Mouse (Mus musculus) thymus, postnatal 25 days (tissue): Measurements from ENCODE around the gene Cdc42se2.

Source experiments
- DNase-seq: peaks from one replicate; pipeline ENCODE4 v3.0.0; 2022

Gene Cdc42se2

DNA sequence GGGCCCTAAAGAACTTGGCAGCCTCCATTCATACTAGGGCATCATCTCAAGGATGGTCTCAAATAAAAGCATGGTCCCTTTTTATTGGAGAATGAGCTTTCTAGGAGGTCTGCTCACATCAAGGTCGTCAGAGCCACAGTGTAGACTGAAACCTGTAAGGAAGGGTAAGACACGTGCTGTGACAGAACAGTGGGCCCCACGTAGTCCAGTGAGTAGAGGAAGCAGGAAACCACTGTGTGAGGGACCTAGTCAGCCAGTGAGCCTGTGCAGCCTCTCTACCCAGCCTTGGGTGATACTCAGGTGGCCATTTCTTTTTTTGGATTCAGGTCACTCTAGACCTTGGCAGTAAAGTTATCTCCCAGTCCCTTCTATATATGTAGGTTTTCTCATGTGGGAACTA lies 87.5 kb downstream of the Cdc42se2 start:
- DNase-seq: no peak

GRCm38 (mm10) chr11:54698636-54699035 lies 88.8 kb downstream of the Cdc42se2 start:
- no peak for DNase-seq

DNA sequence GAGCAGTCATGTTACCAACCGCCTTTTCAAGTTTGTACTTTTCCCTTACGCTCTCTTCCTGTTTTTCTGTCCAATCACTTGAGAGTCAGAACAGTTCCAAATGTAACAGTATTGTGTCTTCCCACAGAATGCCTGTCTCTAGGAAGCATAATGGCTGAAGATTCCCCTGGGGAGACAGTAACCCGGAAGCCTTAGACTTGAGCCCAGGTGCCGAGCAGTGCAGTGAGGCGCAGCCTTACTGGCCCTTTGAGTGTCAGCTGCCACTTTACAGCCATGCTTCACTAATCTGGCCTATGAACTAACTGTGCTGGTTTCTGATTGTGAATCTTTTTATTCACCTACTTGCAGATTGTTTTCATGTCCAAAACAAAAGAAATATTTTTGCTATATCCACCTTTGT lies 89.9 kb downstream of the Cdc42se2 start:
- no peak for DNase-seq

DNA sequence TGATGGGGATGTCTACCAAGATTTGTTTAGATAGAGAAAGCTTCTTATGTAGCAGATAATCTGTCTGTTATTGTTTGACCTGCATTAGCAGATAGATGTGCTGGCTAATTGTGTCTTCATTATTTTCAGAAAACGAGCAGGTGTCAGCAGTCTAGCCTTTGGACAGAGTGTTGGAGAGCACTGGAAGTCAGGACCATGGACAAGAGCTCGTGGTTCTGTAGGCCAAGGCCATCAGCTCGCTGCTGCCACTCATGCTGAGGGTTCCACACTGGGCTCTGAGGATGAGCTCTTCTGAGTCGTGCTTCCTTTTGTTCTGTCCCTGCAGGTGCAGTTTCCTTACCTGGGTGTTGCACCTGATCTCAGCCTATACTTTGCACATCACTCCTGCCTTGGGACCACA lies 91.5 kb downstream of the Cdc42se2 start:
- no peak for DNase-seq

GRCm38 (mm10) chr11:54694291-54694690 lies 93.2 kb downstream of the Cdc42se2 start:
- no peak for DNase-seq

DNA sequence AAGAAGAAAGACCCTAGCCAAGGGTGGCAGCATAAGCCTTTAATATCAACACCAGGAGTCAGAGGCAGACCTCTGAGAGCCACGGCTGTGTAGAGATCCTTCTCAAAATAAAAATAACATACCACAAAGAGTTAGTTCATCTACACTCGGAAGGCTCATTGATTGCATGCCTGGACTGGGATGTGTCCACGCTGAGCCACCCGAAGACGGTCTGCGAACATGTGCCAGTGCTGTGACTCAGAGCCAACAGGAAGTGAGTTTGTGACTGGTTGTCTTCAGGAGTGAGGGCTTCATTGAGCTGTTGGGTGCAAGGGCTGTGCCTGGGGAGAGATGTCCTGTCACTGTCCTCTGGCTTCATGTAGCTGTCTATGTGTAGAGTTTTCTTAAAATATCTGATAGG lies 93.8 kb downstream of the Cdc42se2 start:
- DNase-seq: no peak

GRCm38 (mm10) chr11:54691179-54691578 lies 96.3 kb downstream of the Cdc42se2 start:
- no peak for DNase-seq

DNA sequence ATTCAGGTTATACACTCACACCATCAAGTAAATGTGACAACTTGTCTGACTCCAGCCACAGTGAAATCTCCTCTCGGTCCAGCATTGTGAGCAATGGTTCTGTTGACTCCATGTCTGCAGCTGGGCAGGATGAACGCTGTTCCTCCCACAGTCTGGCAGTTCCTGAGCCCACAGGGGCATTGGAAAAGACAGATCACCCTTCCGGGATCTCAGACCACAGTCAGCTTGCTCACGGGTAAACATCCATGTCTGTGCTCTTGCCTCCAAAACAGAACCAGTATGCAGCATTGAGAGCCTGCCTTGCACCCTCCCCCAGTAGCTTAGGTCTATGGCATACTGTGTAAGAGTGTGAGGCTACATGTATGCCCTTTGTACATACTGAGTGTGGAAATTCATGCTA lies 97.3 kb downstream of the Cdc42se2 start:
- no peak for DNase-seq

GRCm38 (mm10) chr11:54684831-54685230 lies 102.6 kb downstream of the Cdc42se2 start:
- no peak for DNase-seq

DNA sequence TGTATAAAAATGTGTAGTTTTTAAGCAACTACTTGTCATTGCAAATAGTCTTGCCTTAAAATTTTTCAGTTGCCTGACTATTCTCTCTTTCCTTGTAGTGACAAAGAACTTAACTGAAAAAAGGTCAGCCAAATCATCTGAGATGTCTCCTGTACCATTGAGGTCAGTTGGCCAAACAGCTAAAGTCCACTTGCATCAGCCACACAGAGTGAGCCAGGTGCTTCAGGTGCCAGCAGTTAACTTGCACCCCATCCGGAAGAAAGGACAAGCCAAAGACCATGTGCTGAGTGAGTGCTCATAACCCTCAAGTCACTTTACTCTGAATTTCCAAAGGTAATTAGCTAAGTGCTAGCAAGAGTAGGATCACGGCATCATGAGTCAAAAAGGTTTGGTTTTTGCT lies 108.3 kb downstream of the Cdc42se2 start:
- DNase-seq: no peak

DNA sequence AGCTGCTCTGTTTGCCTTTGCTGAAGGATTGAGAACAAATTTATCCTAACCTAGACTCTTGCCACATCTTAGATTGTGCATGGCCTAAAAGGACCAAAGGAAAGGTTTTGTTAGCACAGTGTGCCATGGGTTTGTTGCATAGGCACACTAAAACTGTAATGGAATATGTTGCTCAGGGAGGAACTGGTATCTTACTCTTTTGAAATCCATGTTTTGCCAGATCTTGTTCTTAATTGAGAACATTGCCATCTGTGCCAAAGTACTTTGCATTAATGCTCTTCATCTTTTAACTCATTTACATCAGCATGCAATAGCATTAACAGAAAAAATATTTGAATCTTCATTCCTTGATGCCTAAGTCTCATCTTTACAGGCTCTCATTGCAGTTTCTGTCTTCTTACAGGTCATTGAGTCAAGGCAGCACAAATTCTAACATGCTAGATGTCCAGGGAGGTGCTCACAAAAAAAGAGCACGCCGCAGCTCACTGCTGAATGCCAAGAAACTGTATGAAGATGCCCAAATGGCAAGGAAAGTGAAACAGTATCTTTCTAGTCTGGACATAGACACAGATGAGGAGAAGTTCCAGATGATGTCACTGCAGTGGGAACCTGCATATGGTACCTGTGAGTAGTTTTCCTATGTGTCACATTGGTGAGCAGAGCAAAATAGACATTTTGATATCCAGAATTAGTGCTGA lies 111.5 kb downstream of the Cdc42se2 start:
- DNase-seq: no peak

DNA sequence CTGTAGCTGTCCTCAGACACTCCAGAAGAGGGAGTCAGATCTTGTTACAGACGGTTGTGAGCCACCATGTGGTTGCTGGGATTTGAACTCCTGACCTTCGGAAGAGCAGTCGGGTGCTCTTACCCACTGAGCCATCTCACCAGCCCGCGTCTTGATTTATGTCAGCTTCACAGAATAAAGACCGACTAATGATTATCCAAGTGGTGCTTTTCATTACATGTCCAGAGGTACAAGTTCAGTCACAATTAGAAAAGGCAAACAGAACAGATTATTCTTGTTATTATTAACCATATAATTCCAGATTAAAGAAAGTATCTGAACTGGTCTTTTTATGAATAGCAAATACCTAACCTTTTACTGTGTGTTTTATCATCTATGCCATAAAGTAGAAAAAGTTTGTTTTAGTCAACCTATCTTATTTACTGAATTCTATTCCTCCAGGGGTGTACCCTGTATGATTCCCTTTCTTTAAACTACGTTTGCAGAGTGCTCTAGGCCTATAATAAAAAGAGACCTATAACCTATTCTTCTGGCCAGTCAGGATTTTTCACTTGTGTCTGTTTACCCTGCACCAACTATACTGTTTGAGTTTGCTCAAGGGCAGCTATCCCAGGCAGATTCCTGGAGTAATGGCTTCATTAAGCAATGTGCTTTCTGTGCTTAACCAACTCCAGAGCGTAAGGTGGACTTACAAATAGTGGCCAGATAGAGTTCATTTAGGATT lies 113.7 kb downstream of the Cdc42se2 start:
- DNase-seq: no peak
